Mouse (Mus musculus): ENCODE data around the gene Cds2.
A peak's percentile ranks its signal among the peaks of the same experiment; 100 is the strongest.
"Not testable (repeated sequence)": the region's sequence is repeated elsewhere in the genome, so short reads cannot be mapped to it uniquely, and the experiment has no call there.

The Cds2 gene

DNA sequence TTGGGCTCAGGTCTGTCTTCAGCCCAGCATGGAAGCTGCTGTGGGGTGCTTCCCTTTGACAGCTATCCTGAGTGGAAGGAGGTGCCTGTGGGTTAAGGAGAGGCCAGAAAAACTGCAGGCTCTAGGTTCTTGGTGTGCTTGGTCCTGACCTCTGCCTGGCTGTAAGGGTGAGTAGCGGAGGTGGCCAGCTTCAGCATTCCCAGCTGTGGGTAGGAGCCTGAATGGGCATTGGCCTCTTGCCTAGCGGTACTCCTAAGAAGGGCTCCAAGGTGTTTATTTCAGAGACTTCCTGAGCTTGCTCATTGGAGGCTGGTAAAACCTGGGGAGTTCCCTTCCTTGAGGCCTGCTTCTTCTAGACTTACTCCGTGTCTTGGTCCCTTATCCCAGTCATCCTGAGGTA, 28.3 kb downstream of the Cds2 start:
- no peak for DNase-seq (ENCODE audit: low spot score in 2 of 2)

DNA sequence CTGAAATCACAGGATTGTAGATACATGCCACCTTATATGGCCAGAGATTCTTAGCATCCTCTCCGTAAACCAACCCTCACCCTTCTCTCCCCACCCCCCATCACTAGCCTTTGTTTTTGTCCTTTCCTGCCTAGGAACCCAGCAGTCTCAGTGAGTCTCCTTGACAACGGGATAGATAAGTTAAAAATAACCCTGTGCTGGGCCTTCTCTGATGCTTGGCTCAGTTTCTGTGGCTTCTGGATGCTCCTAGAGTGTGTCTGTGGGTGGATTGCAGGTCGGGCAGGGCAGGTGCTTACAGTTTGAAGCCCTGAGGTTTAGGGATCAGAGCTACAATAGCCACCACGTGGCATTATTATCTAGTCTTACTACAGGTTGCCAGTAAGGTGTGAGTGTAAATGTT, 29.1 kb downstream of the Cds2 start:
- DNase-seq (ENCODE audit: low spot score in 2 of 2): peak; percentile 56 to 81

DNA sequence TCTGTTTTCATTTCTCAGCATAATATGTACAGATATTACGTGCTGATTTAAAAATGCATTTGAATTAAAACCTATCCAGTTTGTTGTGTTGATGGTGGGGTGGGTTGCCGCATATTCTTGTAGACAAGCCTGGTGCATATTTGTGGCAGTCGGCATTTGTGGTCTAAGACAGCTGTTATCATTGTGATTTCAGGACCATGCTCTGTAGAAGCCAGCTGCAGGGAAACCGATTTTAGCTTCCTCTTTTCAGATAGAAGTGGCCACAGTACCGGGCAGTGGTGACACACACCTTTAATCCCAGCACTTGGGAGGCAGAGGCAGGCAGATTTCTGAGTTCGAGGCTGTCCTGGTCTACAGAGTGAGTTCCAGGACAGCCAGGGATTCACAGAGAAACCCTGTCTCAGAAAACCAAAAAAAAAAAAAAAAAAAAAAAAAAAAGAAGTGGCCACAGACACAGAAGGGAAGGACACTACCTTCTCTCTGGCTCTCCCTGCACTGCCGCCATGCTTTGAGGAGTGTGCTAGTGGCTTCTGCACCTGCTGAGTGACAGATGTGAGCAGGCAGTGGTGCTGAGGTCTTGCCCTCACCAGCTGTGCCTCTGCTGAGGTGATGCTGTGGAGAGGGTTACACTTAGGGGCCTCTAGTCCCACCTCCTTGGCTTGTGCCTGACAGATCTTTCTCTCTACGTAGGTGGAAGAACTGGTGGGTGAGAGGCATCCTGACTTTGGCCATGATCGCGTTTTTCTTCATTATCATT, 30.9 kb downstream of the Cds2 start:
- DNase-seq (ENCODE audit: low spot score in 2 of 2): no peak

DNA sequence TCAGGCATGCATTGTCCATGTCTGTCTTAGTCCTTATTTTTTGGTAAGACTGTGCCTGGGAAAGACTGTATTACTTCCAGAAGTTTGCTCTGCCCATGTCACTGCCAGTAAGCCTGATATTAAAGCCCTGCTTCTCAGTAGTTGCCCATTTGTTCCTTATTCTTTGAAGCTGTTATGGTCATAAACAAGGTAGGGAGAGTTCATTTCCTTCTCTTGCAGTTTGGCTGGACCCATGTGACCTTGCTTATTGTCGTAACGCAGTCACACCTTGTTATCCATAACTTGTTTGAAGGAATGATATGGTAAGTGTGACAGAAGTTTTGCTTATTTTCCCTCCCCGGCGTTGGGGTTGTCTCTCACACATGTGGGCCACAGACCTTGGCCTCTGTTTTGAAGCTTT, 35.3 kb downstream of the Cds2 start:
- no peak for DNase-seq (ENCODE audit: low spot score in 2 of 2)

DNA sequence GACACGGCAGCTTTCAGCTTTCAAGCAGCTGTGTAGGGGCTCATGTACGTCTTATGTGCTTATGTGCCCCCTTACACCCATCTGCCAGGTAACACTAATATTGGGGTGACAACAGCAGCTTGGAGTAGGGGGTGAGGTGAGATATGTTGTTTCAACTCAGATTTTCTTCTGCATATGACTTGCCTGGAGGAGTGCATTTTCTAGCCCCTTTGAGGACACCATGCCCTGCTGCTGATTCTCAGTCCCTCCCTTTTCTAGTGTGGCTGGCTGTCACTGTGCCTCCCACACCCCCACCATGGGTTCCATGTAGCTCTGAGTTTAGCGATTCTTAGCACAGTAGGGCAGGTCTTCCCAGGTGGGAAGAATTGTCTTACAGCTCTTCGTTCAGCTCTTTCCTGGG, 38.5 kb downstream of the Cds2 start:
- DNase-seq (ENCODE audit: low spot score in 2 of 2): no peak

DNA sequence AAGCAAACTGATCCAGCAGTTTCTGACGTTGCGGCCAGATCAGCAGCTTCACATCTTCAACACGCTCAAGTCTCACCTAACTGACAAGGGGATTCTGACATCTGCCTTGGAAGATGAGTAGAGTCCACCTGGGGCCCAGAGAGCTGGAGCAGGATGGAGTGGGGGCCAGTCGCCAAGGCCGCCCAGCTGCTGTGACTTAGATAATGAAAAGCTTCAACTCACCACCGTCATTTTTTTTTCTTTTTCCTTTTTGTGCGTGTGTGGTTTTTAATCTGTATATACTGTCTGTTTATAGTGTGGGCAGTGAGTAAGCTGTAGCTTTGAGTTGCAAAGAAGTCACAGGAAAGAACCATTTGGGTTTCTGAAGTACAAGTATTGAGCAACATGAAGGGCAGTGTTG, 42.2 kb downstream of the Cds2 start:
- no peak for DNase-seq (ENCODE audit: low spot score in 2 of 2)

DNA sequence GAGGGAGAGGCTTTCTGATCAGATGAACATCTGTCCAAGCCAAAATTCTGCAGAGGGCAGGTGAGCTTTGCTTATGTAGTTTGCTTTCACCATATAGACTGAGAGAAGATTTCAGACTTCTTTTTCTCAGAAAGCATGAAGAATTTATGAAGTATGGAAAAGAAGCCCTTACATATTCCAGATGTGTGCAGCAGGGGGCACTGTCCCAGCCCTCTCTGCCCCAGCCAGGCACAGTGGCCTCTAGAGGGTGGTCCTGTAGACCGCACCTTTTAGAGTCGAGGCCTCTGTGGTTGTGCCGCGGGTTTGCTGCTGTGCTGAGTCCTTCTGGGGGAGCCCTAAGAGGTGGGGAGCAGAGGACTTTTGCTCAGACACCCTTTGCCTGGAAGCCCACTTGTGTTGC, 43.0 kb downstream of the Cds2 start:
- no peak for DNase-seq (ENCODE audit: low spot score in 2 of 2)

DNA sequence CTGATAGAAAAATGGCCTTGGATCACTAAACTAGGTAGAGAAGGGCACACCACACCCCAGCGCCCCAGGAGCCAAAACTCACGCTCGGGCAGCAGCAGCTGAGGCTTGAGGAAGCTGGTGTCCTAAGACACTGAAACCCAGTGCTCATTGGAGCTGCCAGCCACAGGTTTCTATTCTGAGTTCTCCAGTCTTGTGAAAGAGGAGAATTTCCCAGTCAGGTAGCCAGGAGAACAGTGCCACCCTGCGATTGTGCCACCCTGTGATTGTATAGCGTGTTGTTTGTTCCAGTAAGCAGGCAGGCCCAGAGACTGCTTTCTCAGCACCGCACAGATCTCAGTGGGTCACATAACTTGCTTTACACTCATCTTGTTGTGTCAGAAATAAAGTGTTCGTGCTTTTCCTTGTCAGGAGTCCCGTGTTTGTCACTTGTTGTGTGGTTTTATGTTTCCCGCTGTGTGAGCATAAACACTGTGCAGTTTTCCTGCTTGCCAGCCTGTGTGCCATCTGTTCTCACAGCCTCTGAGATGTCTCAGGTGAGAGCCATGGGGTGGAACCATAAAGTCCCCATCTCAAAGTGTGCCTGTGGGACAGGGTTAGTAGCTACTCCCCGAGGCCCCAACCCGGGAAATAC, 44.4 kb downstream of the Cds2 start:
- peak in 1 of 2 experiments; percentile 16 for DNase-seq (ENCODE audit: low spot score in 2 of 2)

DNA sequence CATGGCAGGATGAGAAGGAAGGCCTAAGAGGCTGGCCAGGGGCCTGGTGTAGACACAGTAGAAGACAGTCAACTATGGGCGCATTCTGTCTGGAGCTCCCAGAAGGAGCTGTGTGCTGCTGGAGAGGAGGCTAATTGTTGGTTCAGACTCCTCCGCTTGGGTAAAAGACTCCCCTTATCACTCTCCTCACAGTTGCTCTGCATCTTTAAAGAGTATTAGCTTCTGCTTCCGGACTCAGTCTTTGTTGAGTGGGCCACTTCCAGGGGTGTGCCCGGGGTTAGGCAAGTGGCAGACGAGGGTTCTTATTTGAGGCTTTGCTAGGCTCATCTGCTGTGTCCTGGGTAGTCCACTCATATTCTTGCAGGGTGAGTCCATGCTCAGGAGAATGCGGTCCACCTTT, 45.9 kb downstream of the Cds2 start:
- no peak for DNase-seq (ENCODE audit: low spot score in 2 of 2)

- no peak for DNase-seq (ENCODE audit: low spot score in 2 of 2)
Measured at GRCm38 (mm10) chr2:132309398-132309930, 46.5 kb downstream of the Cds2 start.

GRCm38 (mm10) chr2:132312616-132313015, 49.7 kb downstream of the Cds2 start:
- peak in 1 of 2 experiments; percentile 19 for DNase-seq (ENCODE audit: low spot score in 2 of 2)

DNA sequence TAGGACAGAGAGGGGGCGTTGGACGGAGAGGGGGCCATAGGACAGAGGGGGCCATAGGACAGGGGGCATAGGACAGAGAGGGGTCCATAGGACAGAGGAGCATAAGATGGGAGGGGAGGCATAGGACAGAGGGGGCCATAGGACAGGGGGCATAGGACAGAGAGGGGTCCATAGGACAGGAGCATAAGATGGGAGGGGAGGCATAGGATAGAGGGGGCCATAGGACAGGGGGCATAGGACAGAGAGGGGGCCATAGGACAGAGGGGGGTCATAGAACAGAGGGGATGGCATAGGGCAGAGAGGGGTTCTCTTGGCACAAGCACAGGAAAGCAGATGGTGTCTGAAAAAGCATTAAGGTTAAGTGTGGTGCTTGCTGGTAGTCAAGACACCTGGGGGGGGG, 50.6 kb downstream of the Cds2 start:
- no peak for DNase-seq (ENCODE audit: low spot score in 2 of 2)

DNA sequence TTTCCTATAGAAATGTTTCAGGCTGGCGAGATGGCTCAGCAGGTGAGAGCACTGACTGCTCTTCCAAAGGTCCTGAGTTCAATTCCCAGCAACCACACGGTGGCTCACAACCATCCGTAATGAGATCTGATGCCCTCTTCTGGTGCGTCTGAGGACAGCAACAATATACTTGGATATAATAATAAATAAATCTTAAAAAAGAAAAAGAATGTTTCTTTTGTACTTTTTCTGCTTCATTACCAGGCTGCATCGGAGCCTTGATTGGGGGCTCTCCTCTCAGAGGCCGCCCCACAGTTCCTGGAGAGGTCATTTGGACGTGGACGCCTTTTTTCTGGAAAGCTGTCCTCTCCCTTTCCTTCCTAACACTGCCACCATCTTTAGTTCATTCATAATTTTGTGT, 51.1 kb downstream of the Cds2 start:
- not testable (repeated sequence) for DNase-seq (ENCODE audit: low spot score in 2 of 2)

DNA sequence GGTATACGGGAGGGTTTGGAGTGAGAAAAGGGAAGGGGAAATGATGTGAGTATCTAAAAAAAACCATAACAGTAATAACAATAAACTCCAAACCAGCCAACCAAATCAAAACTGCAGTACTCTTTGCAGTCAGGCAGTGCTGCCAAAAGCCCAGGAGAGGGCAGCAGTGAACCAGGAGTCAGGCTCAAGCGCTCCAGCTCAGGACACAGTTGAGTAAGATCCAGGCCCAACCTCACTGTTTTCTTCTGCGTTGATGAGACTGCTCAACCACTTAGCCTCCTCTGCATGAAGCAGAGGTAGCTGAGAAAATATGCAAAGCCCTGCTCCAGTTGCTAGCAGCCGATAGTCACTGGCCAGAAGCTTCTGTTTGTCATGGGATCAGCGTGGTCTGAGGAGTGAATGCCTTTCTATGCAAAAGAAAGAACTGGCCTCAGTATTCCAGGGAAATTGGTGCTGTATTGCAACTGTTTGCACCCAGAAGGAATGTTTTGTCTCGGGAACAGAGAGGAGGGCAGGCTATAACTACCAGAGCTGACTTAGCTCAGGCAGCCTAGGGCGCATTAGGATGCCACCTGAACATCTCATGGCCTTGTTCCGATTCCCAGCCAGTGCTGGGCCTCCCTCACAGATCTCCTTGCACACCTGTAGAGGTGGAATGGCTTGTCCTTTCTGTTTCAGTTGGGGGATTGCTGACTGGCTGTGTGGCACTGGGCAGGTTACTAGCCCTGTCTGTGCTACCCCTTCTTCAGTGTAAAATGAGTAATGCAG, 53.3 kb downstream of the Cds2 start:
- DNase-seq (ENCODE audit: low spot score in 2 of 2): peak; percentile 85 to 88

GRCm38 (mm10) chr2:132317178-132317577, 54.2 kb downstream of the Cds2 start:
- DNase-seq (ENCODE audit: low spot score in 2 of 2): no peak

- no peak for DNase-seq (ENCODE audit: low spot score in 2 of 2)
Measured at GRCm38 (mm10) chr2:132320516-132320915, 57.6 kb downstream of the Cds2 start.

GRCm38 (mm10) chr2:132323541-132323940, 60.6 kb downstream of the Cds2 start:
- DNase-seq (ENCODE audit: low spot score in 2 of 2): no peak

DNA sequence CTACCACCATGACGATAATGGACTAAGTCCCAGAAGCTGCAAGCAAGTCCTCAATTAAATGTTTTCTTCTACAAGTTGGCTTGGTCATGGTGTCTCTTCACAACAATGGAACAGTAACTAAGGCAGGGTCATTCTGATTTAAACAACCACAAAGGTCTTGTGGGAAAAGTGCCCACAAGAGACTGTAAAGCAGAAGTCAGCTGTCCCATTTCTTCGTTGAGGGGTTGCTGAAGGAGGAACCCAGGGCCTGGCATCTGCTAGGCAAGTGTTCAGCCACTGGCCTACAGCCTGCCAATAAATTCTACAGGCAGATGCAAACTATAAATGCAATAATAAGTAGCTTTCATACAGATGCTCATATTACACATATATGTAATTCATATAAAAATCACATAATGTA, 74.3 kb downstream of the Cds2 start:
- no peak for DNase-seq (ENCODE audit: low spot score in 2 of 2)

- no peak for DNase-seq (ENCODE audit: low spot score in 2 of 2)
Measured at GRCm38 (mm10) chr2:132340350-132340749, 77.4 kb downstream of the Cds2 start.

DNA sequence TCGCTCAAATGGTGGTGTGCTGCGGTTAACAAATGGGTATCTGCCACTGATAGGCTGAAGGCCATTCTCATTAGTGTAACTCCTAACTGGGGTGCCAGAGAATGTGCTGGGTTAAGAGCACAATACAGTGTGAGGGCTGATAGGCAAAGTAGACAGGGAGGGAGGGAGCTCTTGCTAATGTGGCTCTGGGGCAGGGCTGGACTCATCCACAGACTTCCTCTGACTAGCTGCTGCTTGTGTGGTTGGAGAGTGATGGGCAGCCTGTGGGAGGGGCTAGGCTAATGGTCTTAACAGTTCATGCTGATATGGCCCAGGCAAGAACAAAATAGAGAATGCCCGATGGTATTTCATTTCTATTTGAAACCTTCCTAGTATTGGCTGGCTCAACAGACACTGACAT, 78.3 kb downstream of the Cds2 start:
- no peak for DNase-seq (ENCODE audit: low spot score in 2 of 2)

DNA sequence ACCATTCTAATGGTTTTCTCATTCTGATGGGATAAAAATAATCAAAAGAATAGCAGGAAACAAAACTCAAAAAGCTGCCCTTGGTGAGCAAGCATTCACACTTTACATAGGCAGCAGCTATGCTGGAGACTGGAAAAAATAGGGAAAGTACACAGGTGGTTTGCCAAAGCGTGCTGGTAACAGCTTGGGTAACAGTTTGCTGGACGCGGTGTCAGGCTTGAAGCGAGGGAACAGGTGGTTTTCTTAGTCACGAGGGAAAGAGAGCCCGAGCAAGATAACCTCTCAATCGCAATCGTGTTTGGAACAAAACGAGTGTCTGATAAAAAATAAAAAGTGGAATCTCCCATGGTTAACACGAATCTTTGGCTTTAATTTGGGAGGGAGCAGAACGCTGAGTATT, 80.9 kb downstream of the Cds2 start:
- peak; percentile 46 to 50 for DNase-seq (ENCODE audit: low spot score in 2 of 2)

All from right cerebral cortex, postnatal 10 days (tissue).